Mouse (Mus musculus): ENCODE measurements around the gene Arl6ip4.

DNA sequence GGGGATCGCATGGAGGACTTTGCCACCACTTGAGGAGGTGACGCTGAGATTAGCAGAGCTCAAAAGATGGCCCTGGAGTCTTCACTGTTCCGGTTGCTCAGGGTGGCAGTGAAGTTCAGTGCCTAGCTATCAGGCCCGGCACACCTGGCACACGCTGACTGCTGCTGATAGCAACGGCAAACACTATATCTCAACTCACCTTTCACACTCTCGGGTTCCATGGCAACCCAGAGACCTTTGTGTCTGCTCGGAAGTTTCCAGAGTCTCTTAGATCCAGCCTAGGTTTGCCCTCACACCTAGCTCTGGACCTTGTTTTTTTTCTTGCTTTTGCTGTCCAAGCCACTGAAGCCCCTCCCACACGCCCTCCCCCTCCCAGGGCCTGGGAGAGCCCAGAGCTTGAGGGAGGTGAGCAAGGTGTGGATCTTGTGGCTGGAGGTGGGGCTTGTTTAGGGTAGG, 23.9 kb upstream of the Arl6ip4 start:
- TF ChIP-seq POLR2A (IDR thresholded peaks at IDR 0.05; ENCODE audit: extremely low read depth, insufficient read depth, low read length) (no peak), CTCF (IDR thresholded peaks at IDR 0.05; ENCODE audit: low read depth, low read length) (no peak)

Data from liver, adult 2 months (tissue).